Mouse (Mus musculus) embryonic facial prominence, embryonic 11.5 days (tissue): ENCODE data around the gene Enpp4. TPM values are rescaled to one million over a fixed set of nuclear protein-coding genes. Genes with fewer than 3 reads are reported as not detected.

Source experiments
- ATAC-seq: fragments of 200-750 bp; cut with Nextera tagmentation; replicated peaks from 2 replicates; pipeline ENCODE4 v1.8.0; 2017; ENCODE audit warnings: low read depth; ENCODE audit not compliant: insufficient number of reproducible peaks, low FRiP score, low TSS enrichment
- DNase-seq: peaks from one replicate; pipeline ENCODE4 v3.0.0-alpha.2; 2015; ENCODE audit warnings: low spot score
- H3K27ac ChIP-seq: fragments of 300-500 bp; sonication (generic); replicated peaks from 2 replicates; pipeline ENCODE4 v1.5.1; 2014; ENCODE audit warnings: mild to moderate bottlenecking, low read depth, low read length, control low read depth
- H3K27me3 ChIP-seq: fragments of 300-500 bp; sonication (generic); 2 replicates; pipeline ENCODE4 v1.6.1; 2014; ENCODE audit warnings: mild to moderate bottlenecking, low read length, moderate library complexity, mixed read lengths; ENCODE audit not compliant: control insufficient read depth, insufficient read depth
- H3K36me3 ChIP-seq: fragments of 300-500 bp; sonication (generic); replicated peaks from 2 replicates; pipeline ENCODE4 v1.6.1; 2014; ENCODE audit warnings: low read depth, mild to moderate bottlenecking, low read length, moderate library complexity, mixed read lengths; ENCODE audit not compliant: control insufficient read depth, insufficient read depth
- H3K4me1 ChIP-seq: fragments of 300-500 bp; sonication (generic); 2 replicates; pipeline ENCODE4 v1.6.1; 2014; ENCODE audit warnings: low read length, mixed read lengths; ENCODE audit not compliant: control insufficient read depth, insufficient read depth
- H3K4me2 ChIP-seq: fragments of 300-500 bp; sonication (generic); 2 replicates; pipeline ENCODE4 v1.6.1; 2014; ENCODE audit warnings: low read depth, mild to moderate bottlenecking, control low read depth, low read length, moderate library complexity
- H3K4me3 ChIP-seq: fragments of 300-500 bp; sonication (generic); 2 replicates; pipeline ENCODE4 v1.5.1; 2014; ENCODE audit warnings: low read depth, low read length, control low read depth
- H3K9ac ChIP-seq: fragments of 300-500 bp; sonication (generic); replicated peaks from 2 replicates; pipeline ENCODE4 v1.6.1; 2014; ENCODE audit warnings: mild to moderate bottlenecking, control low read depth, low read length
- H3K9me3 ChIP-seq: fragments of 300-500 bp; sonication (generic); replicated peaks from 2 replicates; pipeline ENCODE4 v1.6.1; 2016; ENCODE audit warnings: mild to moderate bottlenecking, low read length, inconsistent platforms, mixed read lengths; ENCODE audit not compliant: control insufficient read depth
- WGBS: fragments of 180-500 bp; shearing (Covaris S2); extraction: QIAGEN DNeasy Blood & Tissue Kit; methylation state at CpG from one replicate; pipeline ENCODE4 v1.1.7; 2014; 5-methylcytosine and 5-hydroxymethylcytosine counted together
- polyA plus RNA-seq: library from polyadenylated mRNA; unstranded; fragments of >200 nt; fragmentation: Nextera tagmentation; extraction: Ambion mirVana; gene quantifications from 2 replicates; pipeline ENCODE4 v1.2.1, GENCODE M21; 2014

Enpp4 gene
- polyA plus RNA-seq, 1 experiment from 2014 or later: 6.2 TPM

- ATAC-seq (no peak), DNase-seq (no peak)
- WGBS: 80% methylated on average over 6 of the region's 6 CpGs
- H3K9ac ChIP-seq: no peak overlapping the region
- no peaks in the 10 kb centered on the region for H3K36me3 ChIP-seq
- H3K4me1 ChIP-seq: no peaks in the 10 kb centered on the region
- H3K27me3 ChIP-seq: no peaks in the 10 kb centered on the region
- no peak overlapping the region for H3K4me2 ChIP-seq
- no peaks in the 10 kb centered on the region for H3K9me3 ChIP-seq
- no peak overlapping the region for H3K27ac ChIP-seq
- H3K4me3 ChIP-seq: no peak overlapping the region
Measured at GRCm38 (mm10) chr17:44068876-44069275, 36.7 kb downstream of the Enpp4 start.

GRCm38 (mm10) chr17:44061289-44061890, 44.2 kb downstream of the Enpp4 start:
- Histone ChIP-seq H3K4me3 (no peak overlapping the region), H3K9ac (no peak overlapping the region), H3K4me2 (no peak overlapping the region), H3K36me3 (no peaks in the 10 kb centered on the region), H3K27ac (no peak overlapping the region), H3K9me3 (no peaks in the 10 kb centered on the region), H3K27me3 (no peaks in the 10 kb centered on the region), H3K4me1 (no peaks in the 10 kb centered on the region)
- ATAC-seq (no peak), DNase-seq (no peak)
- WGBS: 66% methylated on average over 5 of the region's 5 CpGs

GRCm38 (mm10) chr17:44060781-44061180, 44.8 kb downstream of the Enpp4 start:
- H3K27ac ChIP-seq: no peak overlapping the region
- H3K27me3 ChIP-seq: no peaks in the 10 kb centered on the region
- no peak for DNase-seq
- no peaks in the 10 kb centered on the region for H3K36me3 ChIP-seq
- WGBS: 86% methylated on average over 1 of the region's 1 CpGs
- H3K9ac ChIP-seq: no peak overlapping the region
- no peaks in the 10 kb centered on the region for H3K9me3 ChIP-seq
- no peak overlapping the region for H3K4me3 ChIP-seq
- no peak for ATAC-seq
- no peaks in the 10 kb centered on the region for H3K4me1 ChIP-seq
- no peak overlapping the region for H3K4me2 ChIP-seq

- DNase-seq (no peak), ATAC-seq (no peak)
- H3K4me3 ChIP-seq: no peak overlapping the region
- H3K4me1 ChIP-seq: no peaks in the 10 kb centered on the region
- H3K4me2 ChIP-seq: no peak overlapping the region
- H3K27ac ChIP-seq: no peak overlapping the region
- no peaks in the 10 kb centered on the region for H3K27me3 ChIP-seq
- H3K9me3 ChIP-seq: no peaks in the 10 kb centered on the region
- H3K36me3 ChIP-seq: no peaks in the 10 kb centered on the region
- no peak overlapping the region for H3K9ac ChIP-seq
Measured at GRCm38 (mm10) chr17:44058145-44058544, 47.5 kb downstream of the Enpp4 start.

GRCm38 (mm10) chr17:44057123-44057522, 48.5 kb downstream of the Enpp4 start:
- Histone ChIP-seq H3K27ac (no peak overlapping the region), H3K9ac (no peak overlapping the region), H3K9me3 (no peaks in the 10 kb centered on the region), H3K36me3 (no peaks in the 10 kb centered on the region), H3K4me1 (no peaks in the 10 kb centered on the region), H3K27me3 (no peaks in the 10 kb centered on the region), H3K4me3 (no peak overlapping the region), H3K4me2 (no peak overlapping the region)
- 79% methylated on average over 1 of the region's 1 CpGs for WGBS
- no peak for ATAC-seq
- DNase-seq: no peak

- Histone ChIP-seq H3K27me3 (no peaks in the 10 kb centered on the region), H3K4me3 (no peak overlapping the region), H3K9me3 (no peaks in the 10 kb centered on the region), H3K9ac (no peak overlapping the region), H3K4me2 (no peak overlapping the region), H3K36me3 (no peaks in the 10 kb centered on the region), H3K4me1 (no peaks in the 10 kb centered on the region), H3K27ac (no peak overlapping the region)
- ATAC-seq (no peak), DNase-seq (no peak)
- WGBS: 64% methylated on average over 4 of the region's 4 CpGs
Measured at GRCm38 (mm10) chr17:44053427-44053826, 52.2 kb downstream of the Enpp4 start.

Other genes with a start within 250 kb of the Enpp4 start
- 8.2 and 10.1 TPM in 2 replicates for gene Enpp5, start 27.0 kb downstream of the Enpp4 start, polyA plus RNA-seq
- 0.32 and 0.40 TPM in 2 replicates for gene Clic5, start 82.8 kb upstream of the Enpp4 start, polyA plus RNA-seq